Mouse (Mus musculus): Measurements from ENCODE around the gene Aspdh. TPM values are rescaled to one million over a fixed set of nuclear protein-coding genes. Genes with fewer than 3 reads are reported as not detected.

The Aspdh gene
- polyA plus RNA-seq, 1 experiment from 2014 or later, result not detected

DNA sequence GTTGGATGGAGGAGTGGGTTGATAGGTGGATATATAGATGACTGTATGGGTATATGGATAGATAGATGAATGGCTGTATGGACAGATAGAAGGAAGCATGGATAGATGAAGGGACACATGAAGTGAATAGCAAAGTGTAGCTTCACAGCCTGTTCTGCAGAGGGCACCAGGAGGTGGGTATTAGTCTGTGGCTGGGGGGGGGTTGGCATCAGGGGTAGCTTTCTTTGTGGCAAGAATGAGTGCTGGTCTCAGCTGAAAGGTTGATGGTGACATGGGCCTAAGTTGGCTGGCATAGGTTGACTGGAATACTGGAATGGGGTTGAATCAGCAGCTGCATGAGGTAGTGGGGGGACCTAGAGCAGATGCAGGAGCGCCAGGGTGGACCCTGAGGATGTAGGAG, 24.0 kb upstream of the Aspdh start:
- H3K27ac ChIP-seq, result no peak overlapping the region
- no peak overlapping the region for H3K4me3 ChIP-seq (ENCODE audit: inconsistent target)
- H3K79me2 ChIP-seq (ENCODE audit: inconsistent target), result no peaks in the 10 kb centered on the region
- no peaks in the 10 kb centered on the region for H3K36me3 ChIP-seq (ENCODE audit: inconsistent target)
- 11% methylated on average over 1 of the region's 1 CpGs for WGBS (ENCODE audit: missing documents)

DNA sequence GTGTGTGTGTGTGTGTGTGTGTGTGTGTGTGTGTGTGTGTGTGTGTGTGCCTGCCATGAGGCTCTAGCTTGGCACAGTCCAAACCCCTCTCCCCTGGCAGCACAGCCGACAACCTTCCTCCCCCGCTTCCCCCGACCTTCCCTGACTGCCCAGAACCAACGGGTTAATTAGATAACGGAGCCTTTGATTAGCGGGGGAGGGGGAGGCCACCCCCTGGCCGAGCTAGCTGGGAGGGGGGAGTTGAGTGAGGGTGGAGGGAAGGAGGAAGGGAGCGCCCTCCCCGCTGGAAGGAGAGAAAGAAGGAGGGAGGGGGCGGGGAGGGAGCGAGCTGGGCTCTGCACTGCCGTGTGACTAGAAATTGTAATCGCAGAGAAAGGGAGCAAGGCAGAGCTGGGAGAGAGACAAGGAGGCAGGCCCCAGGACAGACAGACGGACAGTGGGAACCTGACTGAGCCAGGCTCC, 23.5 kb upstream of the Aspdh start:
- Histone ChIP-seq H3K36me3 (ENCODE audit: inconsistent target) (no peaks in the 10 kb centered on the region), H3K79me2 (ENCODE audit: inconsistent target) (no peaks in the 10 kb centered on the region), H3K27ac (no peak overlapping the region), H3K4me3 (ENCODE audit: inconsistent target) (no peak overlapping the region)
- WGBS (ENCODE audit: missing documents), result 3% methylated on average over 14 of the region's 14 CpGs

DNA sequence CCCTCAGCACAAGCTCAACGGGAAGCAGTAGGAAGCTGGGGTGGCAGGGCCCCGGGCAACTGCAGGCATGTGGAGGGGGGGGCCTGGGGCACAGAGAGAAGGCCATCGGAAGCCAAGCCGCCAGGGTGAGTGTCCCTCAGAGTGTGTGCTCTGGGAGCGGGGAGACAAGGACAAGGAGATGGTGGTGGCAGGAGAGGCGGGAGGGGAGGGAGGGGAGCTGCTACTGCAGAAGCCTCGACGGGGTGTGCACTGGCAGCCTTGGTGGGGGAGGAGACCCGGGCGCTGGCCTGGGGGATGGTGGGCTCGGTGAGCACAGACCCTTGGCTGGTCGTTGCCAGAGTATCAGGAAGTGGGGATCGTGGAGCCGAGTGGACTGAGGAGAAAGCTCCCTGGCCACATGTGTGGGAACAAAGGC, 22.8 kb upstream of the Aspdh start:
- no peaks in the 10 kb centered on the region for H3K79me2 ChIP-seq (ENCODE audit: inconsistent target)
- 2% methylated on average over 14 of the region's 14 CpGs for WGBS (ENCODE audit: missing documents)
- H3K4me3 ChIP-seq (ENCODE audit: inconsistent target), result no peak overlapping the region

DNA sequence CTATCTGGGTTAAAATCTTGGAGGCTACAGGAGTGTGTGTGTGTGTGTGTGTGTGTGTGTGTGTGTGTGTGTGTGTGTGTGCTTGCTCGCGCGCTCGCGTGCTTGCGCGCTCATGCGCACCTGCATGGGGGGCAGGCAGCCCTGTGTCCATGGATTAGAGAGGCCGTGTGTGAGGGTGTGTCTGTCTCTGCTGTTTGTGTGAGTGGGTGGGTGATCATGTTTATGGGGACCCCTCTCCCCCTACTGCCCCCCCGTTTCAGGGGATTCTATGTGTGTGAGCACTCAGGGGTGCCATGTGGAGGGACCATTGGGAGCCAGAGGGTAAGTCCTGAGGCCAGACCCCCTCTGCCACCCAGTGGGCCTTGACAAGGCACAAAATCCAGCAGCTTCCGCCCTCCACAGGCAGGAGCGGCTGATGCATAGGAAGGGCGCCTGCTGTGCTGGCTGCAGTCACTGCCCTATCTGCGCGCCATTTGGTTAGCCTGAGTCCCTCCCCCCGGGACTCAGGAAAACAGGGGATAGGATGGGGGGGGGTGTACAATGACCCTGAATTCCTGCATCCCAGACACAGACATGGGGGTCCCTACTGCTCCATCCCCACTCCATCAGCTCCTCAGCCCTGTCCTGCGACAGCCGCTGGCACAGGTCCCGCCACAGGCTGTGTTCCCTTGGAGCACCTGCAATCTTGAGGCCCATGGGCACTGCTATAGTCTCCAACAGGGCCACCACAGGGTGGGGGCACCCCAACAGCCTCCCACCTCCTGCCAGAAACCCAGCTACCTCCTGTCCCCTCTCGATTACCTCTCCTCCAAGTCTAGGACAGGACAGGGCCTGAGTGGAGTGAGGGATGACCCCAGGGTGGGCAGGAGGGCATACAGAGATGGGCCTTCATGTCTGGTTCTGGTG, 21.7 kb upstream of the Aspdh start:
- H3K79me2 ChIP-seq (ENCODE audit: inconsistent target), result no peaks in the 10 kb centered on the region
- 15% methylated on average over 12 of the region's 20 CpGs for WGBS (ENCODE audit: missing documents)

More for the DNA sequence above, 22.8 kb upstream of the Aspdh start:
- Histone ChIP-seq H3K27ac (no peak overlapping the region), H3K36me3 (ENCODE audit: inconsistent target) (no peaks in the 10 kb centered on the region)

DNA sequence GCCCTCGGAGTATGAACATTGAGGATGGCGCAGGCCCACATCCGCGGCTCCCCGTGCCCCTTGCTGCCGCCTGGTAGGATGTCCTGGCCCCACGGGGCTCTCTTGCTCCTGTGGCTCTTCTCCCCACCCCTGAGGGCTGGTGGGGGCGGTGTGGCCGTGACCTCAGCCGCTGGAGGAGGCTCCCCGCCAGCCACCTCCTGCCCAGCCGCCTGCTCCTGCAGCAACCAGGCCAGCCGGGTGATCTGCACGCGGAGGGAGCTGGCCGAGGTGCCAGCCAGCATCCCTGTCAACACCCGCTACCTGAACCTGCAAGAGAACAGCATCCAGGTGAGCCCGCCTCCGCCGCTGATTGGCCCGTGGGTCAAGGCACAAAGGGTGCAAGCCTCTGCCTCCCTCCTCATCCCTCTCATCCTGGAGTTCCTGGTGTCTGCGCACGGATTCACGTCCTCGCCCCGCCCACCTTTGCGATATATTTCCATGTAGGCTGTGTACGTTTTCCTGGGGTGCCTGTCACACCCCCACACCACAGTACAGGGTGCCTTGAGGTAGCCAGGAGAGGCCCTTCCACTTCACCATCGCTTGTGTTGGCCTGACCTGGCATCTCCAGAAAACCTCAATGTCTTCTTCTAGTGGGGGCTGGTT, 20.2 kb upstream of the Aspdh start:
- no peaks in the 10 kb centered on the region for H3K79me2 ChIP-seq (ENCODE audit: inconsistent target)
- H3K4me3 ChIP-seq (ENCODE audit: inconsistent target), result no peak overlapping the region
- H3K27ac ChIP-seq, result no peak overlapping the region
- H3K36me3 ChIP-seq (ENCODE audit: inconsistent target), result no peaks in the 10 kb centered on the region
- 8% methylated on average over 29 of the region's 29 CpGs for WGBS (ENCODE audit: missing documents)

More for the DNA sequence above, 21.7 kb upstream of the Aspdh start:
- Histone ChIP-seq H3K36me3 (ENCODE audit: inconsistent target) (no peaks in the 10 kb centered on the region), H3K27ac (no peak overlapping the region), H3K4me3 (ENCODE audit: inconsistent target) (no peak overlapping the region)

DNA sequence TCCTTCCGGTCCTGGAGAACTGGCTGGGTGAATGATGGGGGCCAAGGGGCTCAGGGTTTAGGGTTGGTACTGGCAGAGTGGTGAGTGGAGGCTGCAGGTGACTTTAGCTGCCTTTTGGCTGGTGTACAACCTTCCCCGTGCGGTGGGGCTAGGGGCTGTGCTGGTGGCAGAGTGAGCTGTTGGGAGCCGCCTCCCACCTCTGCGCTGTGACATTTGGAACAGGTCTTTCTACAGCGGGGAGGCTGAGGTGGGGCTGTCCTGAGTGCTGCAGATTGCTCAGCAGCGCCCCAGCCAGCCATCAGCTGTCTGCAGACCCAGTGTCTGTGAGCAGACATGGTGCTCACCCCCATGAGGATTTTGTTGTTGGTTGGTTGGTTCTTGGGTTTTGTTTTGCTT, 19.7 kb upstream of the Aspdh start:
- WGBS (ENCODE audit: missing documents), result 9% methylated on average over 7 of the region's 7 CpGs
- H3K36me3 ChIP-seq (ENCODE audit: inconsistent target), result no peaks in the 10 kb centered on the region
- H3K4me3 ChIP-seq (ENCODE audit: inconsistent target), result no peak overlapping the region
- H3K27ac ChIP-seq, result no peak overlapping the region
- H3K79me2 ChIP-seq (ENCODE audit: inconsistent target), result no peaks in the 10 kb centered on the region

DNA sequence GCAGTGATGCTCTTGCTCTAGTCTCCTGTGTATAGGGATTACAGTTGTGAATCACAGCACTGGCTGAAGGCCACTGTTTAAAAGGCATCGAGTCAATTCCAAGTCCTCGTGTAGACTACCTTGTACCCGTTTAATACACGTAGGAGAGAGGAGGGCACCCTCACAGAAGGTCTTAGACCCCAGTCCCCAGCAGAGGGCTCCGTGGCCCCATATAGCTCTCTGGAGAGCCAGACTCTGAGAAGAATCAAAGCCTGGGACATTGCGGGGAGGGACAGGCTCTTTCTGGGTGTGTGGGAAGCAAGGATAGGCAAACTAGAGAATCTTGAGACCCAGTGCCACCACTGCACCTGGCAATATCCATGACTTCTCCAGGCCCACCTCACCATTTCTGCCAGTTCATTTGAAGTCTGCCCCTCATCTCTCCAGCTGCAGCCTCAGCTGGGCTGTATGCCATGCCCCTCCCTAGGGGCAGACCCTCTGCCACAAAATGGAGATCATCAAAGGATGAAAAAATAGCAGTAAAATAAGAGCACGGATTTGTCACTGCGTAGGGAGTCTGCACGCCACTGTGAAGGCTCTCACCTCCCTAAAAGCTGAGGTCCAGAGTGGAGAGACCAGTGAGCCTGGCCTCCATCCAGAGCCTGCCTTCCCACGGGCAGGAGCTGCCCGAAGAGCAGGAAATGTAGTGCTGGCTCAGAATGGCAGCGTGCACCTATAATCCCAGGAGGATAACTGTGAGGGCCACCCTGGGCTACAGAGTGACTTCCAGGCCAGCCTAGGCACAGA, 18.9 kb upstream of the Aspdh start:
- H3K4me3 ChIP-seq (ENCODE audit: inconsistent target), result no peak overlapping the region
- no peaks in the 10 kb centered on the region for H3K79me2 ChIP-seq (ENCODE audit: inconsistent target)
- no peak overlapping the region for H3K27ac ChIP-seq
- 46% methylated on average over 12 of the region's 12 CpGs for WGBS (ENCODE audit: missing documents)
- no peaks in the 10 kb centered on the region for H3K36me3 ChIP-seq (ENCODE audit: inconsistent target)

DNA sequence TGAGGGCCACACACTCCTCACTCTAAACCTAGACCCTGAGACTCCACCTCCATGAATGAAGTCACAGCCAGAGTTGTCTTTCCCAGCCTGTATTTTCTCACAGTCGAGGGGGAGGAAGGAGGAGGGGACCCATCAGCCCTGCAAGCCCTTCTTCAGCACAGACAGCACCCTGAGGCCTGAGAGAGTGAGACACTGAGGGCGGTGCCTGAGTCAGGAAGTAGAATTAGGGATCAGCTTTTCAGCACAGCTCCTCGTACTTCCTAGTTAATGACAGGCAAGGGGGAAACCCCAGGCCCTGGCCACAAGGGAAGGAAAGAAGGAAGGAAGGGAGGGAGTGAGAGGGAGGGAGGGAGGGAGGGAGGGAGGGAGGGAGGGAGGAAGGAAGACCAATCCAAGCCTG, 11.9 kb upstream of the Aspdh start:
- Histone ChIP-seq H3K4me3 (ENCODE audit: inconsistent target) (no peak overlapping the region), H3K79me2 (ENCODE audit: inconsistent target) (no peaks in the 10 kb centered on the region), H3K36me3 (ENCODE audit: inconsistent target) (no peaks in the 10 kb centered on the region), H3K27ac (peak overlapping the region; percentile 22; the same call in 1 of the 2 replicates)
- WGBS (ENCODE audit: missing documents), result 0% methylated on average over 3 of the region's 3 CpGs

DNA sequence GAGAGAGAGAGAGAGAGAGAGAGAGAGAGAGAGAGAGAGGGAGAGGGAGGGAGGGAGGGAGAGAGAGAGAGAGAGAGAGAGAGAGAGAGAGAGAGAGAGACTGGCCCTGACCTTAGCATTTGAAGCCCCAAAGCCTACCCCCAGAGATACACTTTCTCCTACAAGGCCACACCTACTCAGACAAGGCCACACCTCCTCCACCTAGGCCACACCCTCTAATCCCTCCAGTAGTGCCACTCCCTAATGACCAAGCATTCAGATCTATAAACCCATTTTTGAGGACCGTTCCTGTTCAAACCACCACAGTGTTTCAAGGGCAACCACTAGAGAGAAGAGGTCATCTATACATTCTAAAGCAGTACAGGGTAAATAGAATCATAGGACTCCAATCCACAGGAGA, 8.9 kb upstream of the Aspdh start:
- H3K36me3 ChIP-seq (ENCODE audit: inconsistent target), result no peaks in the 10 kb centered on the region
- H3K4me3 ChIP-seq (ENCODE audit: inconsistent target), result no peak overlapping the region
- H3K27ac ChIP-seq, result no peak overlapping the region
- H3K79me2 ChIP-seq (ENCODE audit: inconsistent target), result no peaks in the 10 kb centered on the region
- WGBS (ENCODE audit: missing documents), result 75% methylated on average over 1 of the region's 1 CpGs

DNA sequence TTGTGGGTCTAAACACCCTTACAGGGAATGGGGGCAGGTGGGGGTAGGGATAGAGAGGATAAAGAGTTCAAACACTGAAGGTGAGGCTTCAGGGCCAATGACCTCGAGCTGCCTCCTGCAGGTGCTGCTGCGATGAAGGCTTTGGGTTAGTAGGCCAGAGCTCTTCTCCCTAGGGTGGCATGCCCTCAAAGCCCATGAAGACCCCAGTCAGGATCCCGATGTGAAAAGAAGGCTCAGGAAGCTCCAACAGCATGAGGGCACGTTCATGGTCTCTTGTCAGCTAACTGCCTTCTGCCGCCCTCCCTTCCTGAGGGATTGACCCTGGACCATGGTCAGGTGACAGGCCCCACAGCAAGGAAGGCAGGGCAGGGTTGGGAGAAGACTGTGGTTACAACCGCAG, 5.1 kb upstream of the Aspdh start:
- 67% methylated on average over 6 of the region's 6 CpGs for WGBS (ENCODE audit: missing documents)
- Histone ChIP-seq H3K36me3 (ENCODE audit: inconsistent target) (no peaks in the 10 kb centered on the region), H3K4me3 (ENCODE audit: inconsistent target) (no peak overlapping the region), H3K79me2 (ENCODE audit: inconsistent target) (no peaks in the 10 kb centered on the region), H3K27ac (no peak overlapping the region)

DNA sequence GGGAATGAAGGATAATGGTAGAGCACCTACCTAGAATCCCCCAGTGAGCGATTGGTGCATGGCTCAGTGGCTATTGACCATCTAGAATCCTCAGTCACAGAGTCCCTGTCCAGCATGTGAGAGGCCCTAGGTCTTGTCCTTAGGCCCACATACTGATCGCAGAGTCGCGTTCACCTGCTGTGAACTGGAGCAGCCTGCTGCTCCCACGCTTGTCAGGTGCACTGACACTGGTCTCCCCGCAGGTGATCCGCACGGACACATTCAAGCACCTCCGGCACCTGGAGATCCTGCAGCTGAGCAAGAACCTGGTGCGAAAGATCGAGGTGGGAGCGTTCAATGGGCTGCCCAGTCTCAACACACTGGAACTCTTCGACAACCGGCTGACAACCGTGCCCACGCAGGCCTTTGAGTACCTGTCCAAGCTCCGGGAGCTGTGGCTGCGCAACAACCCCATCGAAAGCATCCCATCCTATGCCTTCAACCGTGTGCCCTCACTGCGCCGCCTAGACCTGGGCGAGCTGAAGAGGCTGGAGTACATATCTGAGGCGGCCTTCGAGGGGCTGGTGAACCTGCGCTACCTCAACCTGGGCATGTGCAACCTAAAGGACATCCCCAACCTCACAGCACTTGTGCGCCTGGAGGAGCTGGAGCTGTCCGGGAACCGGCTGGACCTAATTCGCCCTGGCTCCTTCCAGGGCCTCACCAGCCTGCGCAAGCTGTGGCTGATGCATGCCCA, 4.3 kb upstream of the Aspdh start:
- no peak overlapping the region for H3K4me3 ChIP-seq (ENCODE audit: inconsistent target)
- WGBS (ENCODE audit: missing documents), result 70% methylated on average over 26 of the region's 31 CpGs
- H3K79me2 ChIP-seq (ENCODE audit: inconsistent target), result no peaks in the 10 kb centered on the region
- H3K36me3 ChIP-seq (ENCODE audit: inconsistent target), result no peaks in the 10 kb centered on the region
- H3K27ac ChIP-seq, result no peak overlapping the region

DNA sequence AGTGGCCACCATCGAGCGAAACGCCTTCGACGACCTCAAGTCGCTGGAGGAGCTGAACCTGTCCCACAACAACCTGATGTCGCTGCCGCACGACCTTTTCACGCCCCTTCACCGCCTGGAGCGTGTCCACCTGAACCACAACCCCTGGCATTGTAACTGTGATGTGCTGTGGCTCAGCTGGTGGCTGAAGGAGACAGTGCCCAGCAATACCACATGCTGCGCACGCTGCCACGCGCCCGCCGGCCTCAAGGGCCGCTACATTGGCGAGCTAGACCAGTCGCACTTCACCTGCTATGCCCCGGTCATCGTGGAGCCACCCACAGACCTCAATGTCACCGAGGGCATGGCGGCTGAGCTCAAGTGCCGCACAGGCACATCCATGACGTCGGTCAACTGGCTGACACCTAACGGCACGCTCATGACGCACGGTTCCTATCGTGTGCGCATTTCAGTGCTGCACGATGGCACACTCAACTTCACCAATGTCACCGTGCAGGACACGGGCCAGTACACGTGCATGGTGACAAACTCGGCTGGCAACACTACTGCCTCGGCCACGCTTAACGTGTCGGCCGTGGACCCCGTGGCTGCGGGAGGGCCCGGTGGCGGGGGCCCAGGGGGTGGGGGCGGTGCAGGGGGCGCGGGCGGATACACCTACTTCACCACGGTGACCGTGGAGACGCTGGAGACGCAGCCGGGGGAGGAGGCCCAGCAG, 3.5 kb upstream of the Aspdh start:
- Histone ChIP-seq H3K36me3 (ENCODE audit: inconsistent target) (no peaks in the 10 kb centered on the region), H3K4me3 (ENCODE audit: inconsistent target) (no peak overlapping the region), H3K79me2 (ENCODE audit: inconsistent target) (no peaks in the 10 kb centered on the region), H3K27ac (no peak overlapping the region)
- 57% methylated on average over 50 of the region's 57 CpGs for WGBS (ENCODE audit: missing documents)

DNA sequence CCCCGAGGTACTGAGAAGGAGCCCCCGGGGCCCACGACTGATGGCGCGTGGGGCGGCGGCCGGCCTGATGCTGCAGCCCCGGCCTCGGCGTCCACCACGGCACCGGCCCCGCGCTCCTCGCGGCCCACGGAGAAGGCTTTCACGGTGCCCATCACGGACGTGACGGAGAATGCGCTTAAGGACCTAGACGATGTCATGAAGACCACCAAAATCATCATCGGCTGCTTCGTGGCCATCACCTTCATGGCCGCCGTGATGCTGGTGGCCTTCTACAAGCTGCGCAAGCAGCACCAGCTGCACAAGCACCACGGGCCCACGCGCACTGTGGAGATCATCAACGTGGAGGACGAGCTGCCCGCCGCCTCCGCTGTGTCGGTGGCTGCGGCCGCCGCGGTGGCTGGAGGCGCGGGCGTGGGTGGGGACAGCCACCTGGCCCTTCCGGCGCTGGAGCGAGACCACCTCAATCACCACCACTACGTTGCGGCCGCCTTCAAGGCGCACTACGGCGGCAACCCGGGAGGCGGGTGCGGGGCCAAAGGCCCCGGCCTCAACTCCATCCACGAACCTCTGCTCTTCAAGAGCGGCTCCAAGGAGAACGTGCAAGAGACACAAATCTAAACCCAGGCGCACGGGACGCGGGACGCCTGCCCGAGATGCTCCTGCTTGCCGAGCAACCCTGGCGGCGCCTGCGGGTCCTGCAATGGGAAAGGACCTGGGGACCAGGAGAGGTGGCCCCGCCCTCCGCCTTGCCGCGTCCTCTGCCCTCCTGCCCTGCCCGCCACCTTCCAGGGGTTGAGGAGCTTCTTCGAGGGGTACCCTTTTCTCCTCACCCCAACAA, 2.8 kb upstream of the Aspdh start:
- no peak overlapping the region for H3K27ac ChIP-seq
- H3K4me3 ChIP-seq (ENCODE audit: inconsistent target), result no peak overlapping the region
- WGBS (ENCODE audit: missing documents), result 12% methylated on average over 67 of the region's 77 CpGs
- H3K79me2 ChIP-seq (ENCODE audit: inconsistent target), result no peaks in the 10 kb centered on the region
- no peaks in the 10 kb centered on the region for H3K36me3 ChIP-seq (ENCODE audit: inconsistent target)
